Mouse (Mus musculus) right cerebral cortex, adult 2 months (tissue): ENCODE results near the gene Nnat.
"Not testable (repeated sequence)": the region's sequence is repeated elsewhere in the genome, so short reads cannot be mapped to it uniquely, and the experiment has no call there.

Source experiments
- DNase-seq, 2 experiments: peaks; one replicate each; pipeline ENCODE4 v3.0.0; 2021 to 2022; ENCODE audit warnings: low spot score in 2 of 2

The Nnat gene

GRCm38 (mm10) chr2:157550292-157550691 lies 9.6 kb upstream of the Nnat start:
- DNase-seq, result no peak

GRCm38 (mm10) chr2:157552158-157552886 lies 7.6 kb upstream of the Nnat start:
- no peak for DNase-seq

- DNase-seq, result no peak
These were observed 3.7 kb upstream of the Nnat start for GRCm38 (mm10) chr2:157556074-157556698.

GRCm38 (mm10) chr2:157558051-157558450 lies 1.8 kb upstream of the Nnat start:
- DNase-seq, result no peak

- DNase-seq, result no peak
These were observed 1.4 kb upstream of the Nnat start for GRCm38 (mm10) chr2:157558520-157558919.

- no peak for DNase-seq
These were observed 438 bp upstream of the Nnat start for GRCm38 (mm10) chr2:157559440-157559839.

GRCm38 (mm10) chr2:157560302-157560701 lies 424 bp downstream of the Nnat start:
- no peak for DNase-seq

- peak; percentile 51 to 68 for DNase-seq
These were observed 1.4 kb downstream of the Nnat start for GRCm38 (mm10) chr2:157561165-157561836.

GRCm38 (mm10) chr2:157563031-157563430 lies 3.2 kb downstream of the Nnat start:
- DNase-seq, result no peak

- no peak for DNase-seq
These were observed 4.8 kb downstream of the Nnat start for GRCm38 (mm10) chr2:157564723-157565122.

GRCm38 (mm10) chr2:157565446-157565845 lies 5.6 kb downstream of the Nnat start:
- DNase-seq, result no peak

GRCm38 (mm10) chr2:157565898-157566259 lies 6.0 kb downstream of the Nnat start:
- no peak for DNase-seq

- peak; percentile 82 to 92 for DNase-seq
These were observed 6.5 kb downstream of the Nnat start for GRCm38 (mm10) chr2:157566260-157566952.

- DNase-seq, result no peak
These were observed 7.5 kb downstream of the Nnat start for GRCm38 (mm10) chr2:157567235-157567961.

GRCm38 (mm10) chr2:157568881-157569280 lies 9.0 kb downstream of the Nnat start:
- no peak for DNase-seq

GRCm38 (mm10) chr2:157569796-157570485 lies 10.1 kb downstream of the Nnat start:
- DNase-seq, result no peak

GRCm38 (mm10) chr2:157571224-157571832 lies 11.4 kb downstream of the Nnat start, which contains the start of gene Blcap:
Gene Blcap (minus strand): TSS chr2:157571274.
- peak; percentile 75 to 76 for DNase-seq

GRCm38 (mm10) chr2:157572786-157573185 lies 12.9 kb downstream of the Nnat start:
- no peak for DNase-seq

GRCm38 (mm10) chr2:157585351-157585750 lies 25.5 kb downstream of the Nnat start:
- not testable (repeated sequence) for DNase-seq

GRCm38 (mm10) chr2:157596876-157597566 lies 37.1 kb downstream of the Nnat start:
- DNase-seq, result no peak
